Mouse (Mus musculus) forebrain, postnatal 0 days (tissue): ENCODE data around the gene Magi2. TPM values are rescaled to one million over a fixed set of nuclear protein-coding genes. Genes with fewer than 3 reads are reported as not detected.
"Not testable (repeated sequence)": the region's sequence is repeated elsewhere in the genome, so short reads cannot be mapped to it uniquely, and the experiment has no call there.

ENCODE experiments used
- ATAC-seq: fragments of 200-750 bp; cut with Nextera tagmentation; 2 replicates; pipeline ENCODE4 v1.8.0; 2017; ENCODE audit warnings: mild to moderate bottlenecking, moderate library complexity
- DNase-seq: peaks from one replicate; pipeline ENCODE4 v3.0.0-alpha.2; 2015
- H3K27ac ChIP-seq: fragments of 300-500 bp; sonication (generic); 2 replicates; pipeline ENCODE4 v1.5.1; 2014; ENCODE audit warnings: low read depth, mild to moderate bottlenecking, antibody characterized with exemption, low read length, moderate library complexity, mixed read lengths
- H3K27me3 ChIP-seq: fragments of 300-500 bp; sonication (generic); 2 replicates; pipeline ENCODE4 v1.6.1; 2014; ENCODE audit warnings: mild to moderate bottlenecking, low read length, mixed read lengths; ENCODE audit not compliant: insufficient read depth
- H3K36me3 ChIP-seq: fragments of 300-500 bp; sonication (generic); 2 replicates; pipeline ENCODE4 v1.6.1; 2014; ENCODE audit warnings: mild to moderate bottlenecking, moderate library complexity; ENCODE audit not compliant: insufficient read depth
- H3K4me1 ChIP-seq: fragments of 300-500 bp; sonication (generic); 2 replicates; pipeline ENCODE4 v1.6.1; 2014; ENCODE audit warnings: antibody characterized with exemption; ENCODE audit not compliant: insufficient read depth
- H3K4me2 ChIP-seq: fragments of 300-500 bp; sonication (generic); 2 replicates; pipeline ENCODE4 v1.6.1; 2014; ENCODE audit warnings: low read depth, mild to moderate bottlenecking, moderate library complexity
- H3K4me3 ChIP-seq: fragments of 300-500 bp; sonication (generic); 2 replicates; pipeline ENCODE4 v1.5.1; 2014; ENCODE audit warnings: low read depth, low read length, mixed read lengths
- H3K9ac ChIP-seq: fragments of 300-500 bp; sonication (generic); 2 replicates; pipeline ENCODE4 v1.6.1; 2014; ENCODE audit warnings: mild to moderate bottlenecking
- H3K9me3 ChIP-seq: fragments of 300-500 bp; sonication (generic); 2 replicates; pipeline ENCODE4 v1.6.1; 2016; ENCODE audit warnings: low read length
- CTCF ChIP-seq: sonication (generic); IDR thresholded peaks from 2 replicates; pipeline ENCODE4 v1.5.1; 2016; ENCODE audit warnings: antibody characterized with exemption, control low read depth, low read depth
- WGBS: fragments of 180-500 bp; shearing (Covaris S2); extraction: QIAGEN DNeasy Blood & Tissue Kit; methylation state at CpG from one replicate; pipeline ENCODE4 v1.1.7; 2014; 5-methylcytosine and 5-hydroxymethylcytosine counted together
- polyA plus RNA-seq: library from polyadenylated mRNA; unstranded; fragments of >200 nt; fragmentation: Nextera tagmentation; extraction: Ambion mirVana; gene quantifications from 2 replicates; pipeline ENCODE4 v1.2.1, GENCODE M21; 2015
- total RNA-seq: library from RNA; depleted of rRNA; stranded (reverse); fragments of >200 nt; gene quantifications from 2 replicates; pipeline ENCODE4 v1.2.3, GENCODE M21; 2014

The Magi2 gene
- total and polyA plus RNA-seq, 2 experiments from 2014 or later = 17.0 to 62.6 TPM

GRCm38 (mm10) chr5:19522168-19522567 lies 295.3 kb downstream of the Magi2 start:
- DNase-seq (peak; percentile 76), ATAC-seq (peak; percentile 78)
- Histone ChIP-seq H3K27me3 (no peaks in the 10 kb centered on the region), H3K4me2 (no peak overlapping the region), H3K9me3 (no peaks in the 10 kb centered on the region), H3K4me3 (no peak overlapping the region), H3K9ac (no peak overlapping the region), H3K4me1 (no peaks in the 10 kb centered on the region), H3K27ac (no peak overlapping the region), H3K36me3 (no peaks in the 10 kb centered on the region)
- TF ChIP-seq CTCF = peak; percentile 83

- Histone ChIP-seq H3K4me1 (no peaks in the 10 kb centered on the region), H3K36me3 (no peaks in the 10 kb centered on the region), H3K27me3 (no peaks in the 10 kb centered on the region), H3K4me2 (no peak overlapping the region), H3K4me3 (no peak overlapping the region), H3K27ac (no peak overlapping the region), H3K9ac (no peak overlapping the region), H3K9me3 (no peaks in the 10 kb centered on the region)
- ATAC-seq (peak; percentile 36; the same call in 1 of the 2 replicates), DNase-seq (no peak)
- 3% methylated on average over 2 of the region's 2 CpGs for WGBS
- no peak for TF ChIP-seq CTCF
Observed at GRCm38 (mm10) chr5:19539348-19539747, 312.5 kb downstream of the Magi2 start.

DNA sequence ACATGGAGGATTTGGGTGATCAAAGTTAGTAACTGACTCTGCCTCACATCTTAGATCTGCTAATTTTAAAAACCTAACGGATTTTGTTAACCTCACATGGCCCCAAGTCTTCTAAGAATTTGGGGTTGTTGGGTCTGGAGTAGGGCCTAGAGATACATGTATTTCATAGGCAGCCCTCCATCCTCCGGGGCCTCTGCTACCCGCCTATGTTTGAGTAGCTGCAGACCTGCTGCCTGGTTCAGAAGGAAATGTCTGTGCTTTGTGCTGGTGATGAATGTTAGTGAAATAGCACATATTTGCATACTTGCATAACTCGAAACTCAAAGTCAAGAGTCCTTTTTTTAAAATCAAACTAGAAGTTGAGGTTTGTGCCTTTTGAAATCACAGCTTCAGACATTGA lies 319.6 kb downstream of the Magi2 start:
- TF ChIP-seq CTCF = no peak
- 75% methylated on average over 4 of the region's 4 CpGs for WGBS

GRCm38 (mm10) chr5:19546900-19547299 lies 320.1 kb downstream of the Magi2 start:
- Histone ChIP-seq H3K27me3 (no peaks in the 10 kb centered on the region), H3K4me1 (no peaks in the 10 kb centered on the region), H3K36me3 (no peaks in the 10 kb centered on the region), H3K9ac (no peak overlapping the region), H3K27ac (no peak overlapping the region), H3K4me2 (no peak overlapping the region), H3K4me3 (no peak overlapping the region), H3K9me3 (no peaks in the 10 kb centered on the region)
- DNase-seq (no peak), ATAC-seq (no peak; the same call in 1 of the 2 replicates)
- no peak for TF ChIP-seq CTCF
- WGBS = 61% methylated on average over 2 of the region's 2 CpGs

More for the DNA sequence above, 319.6 kb downstream of the Magi2 start:
- Histone ChIP-seq H3K9ac (no peak overlapping the region), H3K9me3 (no peaks in the 10 kb centered on the region), H3K36me3 (no peaks in the 10 kb centered on the region), H3K27me3 (no peaks in the 10 kb centered on the region), H3K4me1 (no peaks in the 10 kb centered on the region), H3K4me3 (no peak overlapping the region), H3K27ac (peak overlapping the region; percentile 51; the same call in 1 of the 2 replicates), H3K4me2 (no peak overlapping the region)
- no peak for DNase-seq
- ATAC-seq = peak; percentile 42; the same call in 1 of the 2 replicates

- H3K9me3 ChIP-seq = no peaks in the 10 kb centered on the region
- H3K27me3 ChIP-seq = no peaks in the 10 kb centered on the region
- WGBS = 66% methylated on average over 3 of the region's 3 CpGs
- no peaks in the 10 kb centered on the region for H3K4me1 ChIP-seq
- no peak for DNase-seq
- H3K9ac ChIP-seq = no peak overlapping the region
- H3K36me3 ChIP-seq = no peaks in the 10 kb centered on the region
- ATAC-seq = no peak
- H3K4me2 ChIP-seq = no peak overlapping the region
- no peak overlapping the region for H3K27ac ChIP-seq
- no peak overlapping the region for H3K4me3 ChIP-seq
- no peak for TF ChIP-seq CTCF
Observed at GRCm38 (mm10) chr5:19553510-19553909, 326.7 kb downstream of the Magi2 start.

- 80% methylated on average over 3 of the region's 3 CpGs for WGBS
- ATAC-seq = no peak
Observed at GRCm38 (mm10) chr5:19565636-19566035, 338.8 kb downstream of the Magi2 start.

GRCm38 (mm10) chr5:19566136-19566535 lies 339.3 kb downstream of the Magi2 start:
- 60% methylated on average over 1 of the region's 1 CpGs for WGBS
- H3K9ac ChIP-seq, H3K4me1 ChIP-seq, ATAC-seq, H3K9me3 ChIP-seq, DNase-seq, H3K4me3 ChIP-seq, H3K36me3 ChIP-seq, H3K4me2 ChIP-seq, H3K27ac ChIP-seq, H3K27me3 ChIP-seq: not testable (repeated sequence)

More at GRCm38 (mm10) chr5:19565636-19566035, 338.8 kb downstream of the Magi2 start:
- Histone ChIP-seq H3K27me3 (no peaks in the 10 kb centered on the region), H3K27ac (no peak overlapping the region), H3K4me3 (no peak overlapping the region), H3K4me1 (no peaks in the 10 kb centered on the region), H3K36me3 (no peaks in the 10 kb centered on the region), H3K9me3 (no peaks in the 10 kb centered on the region), H3K4me2 (no peak overlapping the region), H3K9ac (no peak overlapping the region)
- no peak for TF ChIP-seq CTCF
- no peak for DNase-seq
